8 mouse cellular contexts compared by ENCODE assay signal in genomic region chr9:75683426-75684191, GRCm38 (mm10). TPM values are rescaled to one million over a fixed set of nuclear protein-coding genes. Genes with fewer than 3 reads are reported as not detected.
DNase-seq lines count a peak whose midpoint lies in the region; ATAC-seq and TF ChIP-seq lines count a peak whose summit lies in the region.

Scg3 (minus strand) TSS chr9:75684056.

- peak; percentile 88 for ATAC-seq in embryonic facial prominence, embryonic 15.5 days (ENCODE audit: insufficient number of reproducible peaks, low FRiP score, low TSS enrichment, low read depth)
- ATAC-seq in heart, embryonic 13.5 days (ENCODE audit: extremely low read depth, insufficient number of reproducible peaks, low FRiP score, low TSS enrichment): peak; percentile 70; the same call in 1 of the 2 replicates
- ATAC-seq in kidney, embryonic 16.5 days (ENCODE audit: low FRiP score, low TSS enrichment): peak; percentile 97
- peak; percentile 87 for ATAC-seq in limb, embryonic 14.5 days (ENCODE audit: low FRiP score, low read depth)

- peaks cover 7% of the 10 kb centered on the region for H3K27me3 ChIP-seq in embryonic facial prominence, embryonic 15.5 days
- peaks cover 23% of the 10 kb centered on the region for H3K27me3 ChIP-seq in heart, embryonic 13.5 days (replicated peaks)
- no peaks in the 10 kb centered on the region; the same call in 1 of the 2 replicates for H3K27me3 ChIP-seq in kidney, embryonic 16.5 days (ENCODE audit: insufficient read depth, low read length)
- H3K27me3 ChIP-seq in limb, embryonic 14.5 days (ENCODE audit: control insufficient read depth, insufficient read depth, low read length): no peaks in the 10 kb centered on the region

- peak; percentile 91 for DNase-seq in heart, adult 11 months
- DNase-seq in heart, adult 8-10 months (ENCODE audit: low spot score): no peak
- DNase-seq in limb, embryonic 14.5 days (ENCODE audit: low spot score): peak; percentile 84
- DNase-seq in naive thymus-derived CD4-positive, alpha-beta T cell, adult 2 months (ENCODE audit: low read depth): peak; percentile 19
- peak; percentile 83 for DNase-seq in testis, postnatal 10 days (ENCODE audit: low spot score)

- WGBS in embryonic facial prominence, embryonic 15.5 days: 7% methylated on average over 42 of the region's 42 CpGs
- 8% methylated on average over 42 of the region's 42 CpGs for WGBS in heart, embryonic 13.5 days
- WGBS in kidney, embryonic 16.5 days: 10% methylated on average over 41 of the region's 42 CpGs
- 8% methylated on average over 40 of the region's 42 CpGs for WGBS in limb, embryonic 14.5 days

- peak within 1 kb of the TSS; percentile 27 for H3K4me3 ChIP-seq in embryonic facial prominence, embryonic 15.5 days (replicated peaks)
- H3K4me3 ChIP-seq in heart, embryonic 13.5 days: peak within 1 kb of the TSS; percentile 42
- peak within 1 kb of the TSS; percentile 26 for H3K4me3 ChIP-seq in kidney, embryonic 16.5 days (ENCODE audit: low read length)
- no peak within 1 kb of the TSS for H3K4me3 ChIP-seq in limb, embryonic 14.5 days (replicated peaks; ENCODE audit: low read length)

- H3K36me3 ChIP-seq in embryonic facial prominence, embryonic 15.5 days: no peaks in the 10 kb centered on the region
- H3K36me3 ChIP-seq in heart, embryonic 13.5 days: no peaks in the 10 kb centered on the region
- H3K36me3 ChIP-seq in kidney, embryonic 16.5 days (ENCODE audit: insufficient read depth, low read length): no peaks in the 10 kb centered on the region
- H3K36me3 ChIP-seq in limb, embryonic 14.5 days (ENCODE audit: control insufficient read depth, insufficient read depth, low read length): no peaks in the 10 kb centered on the region

- H3K27ac ChIP-seq in embryonic facial prominence, embryonic 15.5 days (replicated peaks): no peak within 1 kb of the TSS
- H3K27ac ChIP-seq in heart, embryonic 13.5 days (replicated peaks): no peak within 1 kb of the TSS
- H3K27ac ChIP-seq in kidney, embryonic 16.5 days (ENCODE audit: low read length): no peak within 1 kb of the TSS
- H3K27ac ChIP-seq in limb, embryonic 14.5 days (replicated peaks; ENCODE audit: low read depth, low read length): no peak within 1 kb of the TSS

- no peaks in the 10 kb centered on the region for H3K9me3 ChIP-seq in embryonic facial prominence, embryonic 15.5 days (replicated peaks)
- no peaks in the 10 kb centered on the region for H3K9me3 ChIP-seq in heart, embryonic 13.5 days
- no peaks in the 10 kb centered on the region for H3K9me3 ChIP-seq in kidney, embryonic 16.5 days (ENCODE audit: low read length)
- no peaks in the 10 kb centered on the region for H3K9me3 ChIP-seq in limb, embryonic 14.5 days (ENCODE audit: control insufficient read depth, low read length)

- H3K9ac ChIP-seq in embryonic facial prominence, embryonic 15.5 days: no peak within 1 kb of the TSS
- H3K9ac ChIP-seq in heart, embryonic 13.5 days: no peak within 1 kb of the TSS
- no peak within 1 kb of the TSS for H3K9ac ChIP-seq in kidney, embryonic 16.5 days (replicated peaks; ENCODE audit: low read length)
- H3K9ac ChIP-seq in limb, embryonic 14.5 days (ENCODE audit: low read depth, low read length, severe bottlenecking): no peak within 1 kb of the TSS

- H3K4me2 ChIP-seq in embryonic facial prominence, embryonic 15.5 days (replicated peaks): peak within 1 kb of the TSS; percentile 48
- H3K4me2 ChIP-seq in heart, embryonic 13.5 days: peak within 1 kb of the TSS; percentile 66
- peak within 1 kb of the TSS; percentile 56 for H3K4me2 ChIP-seq in kidney, embryonic 16.5 days (replicated peaks; ENCODE audit: low read depth, low read length)
- H3K4me2 ChIP-seq in limb, embryonic 14.5 days (replicated peaks; ENCODE audit: low read depth, low read length, severe bottlenecking): peak within 1 kb of the TSS; percentile 46

- H3K4me1 ChIP-seq in embryonic facial prominence, embryonic 15.5 days: peaks cover 6% of the 10 kb centered on the region; the same call in 1 of the 2 replicates
- 0 out of 2 replicates have a peak, but pooled peaks cover 6% of the 10 kb centered on the region for H3K4me1 ChIP-seq in heart, embryonic 13.5 days
- peaks cover 6% of the 10 kb centered on the region for H3K4me1 ChIP-seq in kidney, embryonic 16.5 days (ENCODE audit: insufficient read depth, low read length)
- peaks cover 6% of the 10 kb centered on the region; the same call in 1 of the 2 replicates for H3K4me1 ChIP-seq in limb, embryonic 14.5 days (ENCODE audit: control insufficient read depth, insufficient read depth, low read length)

- TF ChIP-seq POLR2A in limb, embryonic 14.5 days (IDR thresholded peaks at IDR 0.05; ENCODE audit: borderline replicate concordance, extremely low read depth, insufficient read depth, insufficient read length): no peak

RNA-seq across cellular contexts. Expression of gene Scg3, which starts in this region (rescaled TPM):
- total RNA-seq in heart, adult 8-10 months (2022): under 1 TPM in 3 of 4 experiments, not detected in 1; 0.19 to 0.60 (median 0.19) TPM
- polyA plus RNA-seq in embryonic facial prominence, embryonic 15.5 days (2015; fragmentation: Nextera tagmentation; extraction: Ambion mirVana): 1.8 and 4.1 TPM in 2 replicates
- 0.47 and 0.53 TPM in 2 replicates for polyA plus RNA-seq in heart, embryonic 13.5 days (2015; fragmentation: Nextera tagmentation; extraction: Ambion mirVana)
- polyA plus RNA-seq in kidney, embryonic 16.5 days (2015; fragmentation: Nextera tagmentation; extraction: Ambion mirVana): 0.59 and 1.3 TPM in 2 replicates
- polyA plus RNA-seq in limb, embryonic 14.5 days (2012; rRNA removed): 0.26 and 0.50 TPM in 2 replicates
- 0.30 and 0.35 TPM in 2 replicates for polyA plus RNA-seq in limb, embryonic 14.5 days (2014; fragmentation: Nextera tagmentation; extraction: Ambion mirVana)

Comparison
In these comparisons a context has a peak if more than half of its experiments do, and no peak if none do; other contexts are left out.
1. Peak in ATAC-seq, H3K4me3 ChIP-seq and H3K4me2 ChIP-seq in heart, embryonic 13.5 days; RNA of the gene not detected or under 1 TPM.
2. Peak in DNase-seq, ATAC-seq and H3K4me2 ChIP-seq in limb, embryonic 14.5 days; RNA of the gene not detected or under 1 TPM.